Mouse (Mus musculus): ENCODE data around the gene Ptcd1.
"Not testable (repeated sequence)": the region's sequence is repeated elsewhere in the genome, so short reads cannot be mapped to it uniquely, and the experiment has no call there.

Ptcd1 gene

DNA sequence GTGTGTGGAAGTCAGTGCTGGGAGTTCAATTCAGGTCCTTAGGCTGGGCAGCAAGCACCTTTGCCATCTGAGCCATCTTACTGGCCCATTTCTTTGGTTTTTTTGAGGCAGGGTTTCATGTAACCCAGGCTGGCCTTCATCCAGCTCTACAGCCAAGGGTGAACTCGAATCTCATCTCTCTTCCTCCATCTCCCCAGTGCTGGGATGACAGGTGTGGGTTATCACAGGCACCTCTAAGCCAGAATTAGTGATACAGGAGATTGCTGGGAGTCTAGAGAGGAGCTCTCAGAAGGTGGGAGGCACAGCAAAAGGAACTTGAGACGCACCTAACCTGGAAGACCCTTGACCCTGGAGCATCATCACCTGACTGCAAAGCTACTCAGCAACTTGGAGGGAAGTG, 53.5 kb downstream of the Ptcd1 start:
- no peak for DNase-seq

GRCm38 (mm10) chr5:145112566-145112965, 54.3 kb downstream of the Ptcd1 start:
- no peak for DNase-seq

DNA sequence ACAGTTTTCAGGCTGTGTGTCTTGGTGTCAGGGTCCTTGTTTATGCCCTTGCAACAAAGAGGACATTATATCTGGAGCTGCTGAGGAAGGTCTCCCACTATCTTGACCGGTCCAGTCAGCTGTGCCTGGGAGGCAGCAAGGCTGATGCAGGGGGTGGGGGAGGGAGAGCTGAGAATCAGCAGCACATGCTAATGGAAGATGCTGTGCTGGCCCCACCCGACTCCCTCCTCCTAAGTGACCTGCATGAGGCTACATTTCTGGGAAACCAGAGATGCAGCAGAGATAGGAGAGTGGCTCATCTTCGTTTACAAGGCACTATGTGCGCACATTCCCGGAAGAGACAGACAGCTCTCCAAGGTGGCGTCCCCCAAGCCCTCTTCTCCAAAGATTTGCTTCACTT, 56.5 kb downstream of the Ptcd1 start:
- no peak for DNase-seq

GRCm38 (mm10) chr5:145105694-145106275, 61.1 kb downstream of the Ptcd1 start:
- DNase-seq: no peak

- no peak for DNase-seq
Measured at GRCm38 (mm10) chr5:145104328-145104727, 62.6 kb downstream of the Ptcd1 start.

DNA sequence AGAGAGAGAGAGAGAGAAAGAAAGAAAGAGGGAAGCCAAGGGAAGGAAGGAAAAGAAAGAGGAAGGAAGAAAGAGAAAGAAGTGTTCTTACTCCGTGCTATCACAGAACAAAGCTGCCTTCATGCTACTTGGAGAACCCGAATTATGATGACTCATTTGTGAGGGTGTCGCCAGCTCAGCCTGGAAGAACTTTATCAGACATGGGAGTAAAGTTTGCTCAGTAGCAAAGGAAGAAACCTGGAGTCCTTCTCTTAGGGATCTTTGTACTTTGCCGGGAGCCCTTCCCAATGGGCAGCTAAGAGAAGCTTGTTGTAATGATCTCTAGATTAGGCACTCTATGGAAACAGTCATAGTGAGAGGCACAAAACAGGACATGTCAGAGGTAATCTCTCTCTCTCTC, 64.2 kb downstream of the Ptcd1 start:
- no peak for DNase-seq

GRCm38 (mm10) chr5:145101451-145101850, 65.5 kb downstream of the Ptcd1 start:
- not testable (repeated sequence) for DNase-seq

- no peak for DNase-seq
Measured at GRCm38 (mm10) chr5:145100960-145101359, 65.9 kb downstream of the Ptcd1 start.

DNA sequence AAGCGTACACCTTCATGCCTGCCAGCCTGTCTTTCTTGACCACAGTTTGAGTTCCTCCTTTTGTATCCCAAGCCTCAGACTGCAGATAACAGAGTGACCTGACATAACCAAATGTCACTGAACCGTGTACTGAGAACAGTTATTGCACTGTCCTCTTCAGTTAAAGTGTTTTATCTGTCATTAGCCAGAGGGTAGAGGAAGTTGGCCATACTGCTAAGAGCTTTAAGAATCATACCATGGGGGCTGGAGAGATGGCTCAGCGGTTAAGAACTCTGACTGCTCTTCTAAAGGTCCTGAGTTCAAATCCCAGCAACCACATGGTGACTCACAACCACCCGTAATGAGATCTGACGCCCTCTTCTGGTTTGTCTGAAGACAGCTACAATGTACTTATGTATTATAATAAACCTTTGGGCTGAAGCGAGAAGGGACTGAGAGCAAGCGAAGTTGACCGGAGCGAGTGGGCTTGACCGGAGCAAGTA, 68.5 kb downstream of the Ptcd1 start:
- DNase-seq: no peak

Data from thymus, postnatal 36 days (tissue).